Mouse (Mus musculus) thymus, postnatal 36 days (tissue): ENCODE measurements at regions not wholly inside any gene's neighbourhood (a gene's known extent, or its start where the extent isn't known, plus 50 kb on each side); places are given as distances from the start of the nearest gene placed in this dataset.

Experiments used
- DNase-seq, 2 experiments: peaks; one replicate each; pipeline ENCODE4 v3.0.0; 2022; ENCODE audit warnings: mixed read lengths in 2 of 2

GRCm38 (mm10) chr9:41365251-41365650 lies 203.8 kb upstream of the Ubash3b start:
- no peak for DNase-seq

GRCm38 (mm10) chr9:41364442-41365250 lies 203.1 kb upstream of the Ubash3b start:
- no peak for DNase-seq

GRCm38 (mm10) chr9:41360356-41360755 lies 198.9 kb upstream of the Ubash3b start:
- no peak for DNase-seq

GRCm38 (mm10) chr9:41359286-41359685 lies 197.8 kb upstream of the Ubash3b start:
- no peak for DNase-seq

- DNase-seq = no peak
These were observed 183.8 kb upstream of the Ubash3b start for GRCm38 (mm10) chr9:41345338-41345737.

GRCm38 (mm10) chr9:41337375-41337774 lies 175.9 kb upstream of the Ubash3b start:
- no peak for DNase-seq

- DNase-seq = no peak
These were observed 175.3 kb upstream of the Ubash3b start for GRCm38 (mm10) chr9:41336801-41337200.

- DNase-seq = no peak
These were observed 173.2 kb upstream of the Ubash3b start for GRCm38 (mm10) chr9:41334462-41335241.

- no peak for DNase-seq
These were observed 172.0 kb upstream of the Ubash3b start for GRCm38 (mm10) chr9:41333526-41333925.

- no peak for DNase-seq
These were observed 167.5 kb upstream of the Ubash3b start for GRCm38 (mm10) chr9:41328959-41329358.

GRCm38 (mm10) chr9:41328480-41328879 lies 167.0 kb upstream of the Ubash3b start:
- DNase-seq = no peak

- DNase-seq = no peak
These were observed 166.6 kb upstream of the Ubash3b start for GRCm38 (mm10) chr9:41328056-41328455.

GRCm38 (mm10) chr9:41327561-41327960 lies 166.1 kb upstream of the Ubash3b start:
- no peak for DNase-seq

- DNase-seq = no peak
These were observed 165.5 kb upstream of the Ubash3b start for GRCm38 (mm10) chr9:41326772-41327560.

GRCm38 (mm10) chr9:41321521-41321920 lies 160.0 kb upstream of the Ubash3b start:
- DNase-seq = no peak

GRCm38 (mm10) chr9:41319066-41319465 lies 157.6 kb upstream of the Ubash3b start:
- DNase-seq = no peak

- no peak for DNase-seq
These were observed 144.7 kb upstream of the Ubash3b start for GRCm38 (mm10) chr9:41306229-41306628.

GRCm38 (mm10) chr9:41303494-41303828 lies 142.0 kb upstream of the Ubash3b start:
- DNase-seq = no peak

GRCm38 (mm10) chr9:41302809-41303493 lies 141.5 kb upstream of the Ubash3b start:
- no peak for DNase-seq

- DNase-seq = no peak
These were observed 124.6 kb upstream of the Ubash3b start for GRCm38 (mm10) chr9:41286145-41286468.

GRCm38 (mm10) chr9:41285266-41286144 lies 124.0 kb upstream of the Ubash3b start:
- no peak for DNase-seq

- no peak for DNase-seq
These were observed 116.2 kb upstream of the Ubash3b start for GRCm38 (mm10) chr9:41277726-41278125.
